Comparison of ENCODE assay signal across 29 mouse cellular contexts in the genomic region with DNA sequence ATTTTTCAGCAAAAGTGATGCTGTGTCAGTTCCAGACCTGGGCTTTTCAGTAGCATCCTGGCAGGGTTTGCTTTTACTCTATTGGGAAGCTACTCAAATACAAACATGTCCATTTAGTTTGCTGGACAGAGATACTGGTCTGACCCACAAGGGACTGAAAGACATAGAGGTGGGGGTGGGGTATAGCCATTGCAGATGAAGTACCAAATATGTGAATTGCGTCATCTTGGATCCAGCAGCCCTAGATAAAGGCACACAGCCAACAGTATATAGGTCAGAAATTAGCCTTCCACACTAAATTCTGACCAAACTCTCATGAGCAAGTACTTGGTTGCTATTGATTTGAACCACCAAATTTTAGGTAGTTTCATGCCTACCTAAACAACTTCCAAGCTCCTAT. TPM values are rescaled to one million over a fixed set of nuclear protein-coding genes. Genes with fewer than 3 reads are reported as not detected.
A peak's percentile ranks its signal among the peaks of the same experiment; 100 is the strongest.
DNase-seq lines count a peak whose midpoint lies in the region; ATAC-seq and TF ChIP-seq lines count a peak whose summit lies in the region.
"Had no signal": no experiment of that assay in that cellular context is flagged by ENCODE, and none has a peak within 500 bp of the region (broad histone marks: within the 10 kb centered on the region; RNA-seq: fewer than 3 reads in every experiment).

No protein-coding gene starts in this region.

- DNase-seq in lung, embryonic 14.5 days, result peak; percentile 33
- DNase-seq in lung, postnatal 10 days, result no peak
- peak; percentile 37 for DNase-seq in lung, postnatal 0 days (ENCODE audit: low spot score)
- DNase-seq in lung, postnatal 25 days (ENCODE audit: low spot score), result no peak
- DNase-seq in NIH3T3 (ENCODE audit: low read depth), result peak; percentile 3
- no peak for DNase-seq in layer of hippocampus, adult 8-10 months (ENCODE audit: low spot score in 2 of 2)
- DNase-seq: adrenal gland, adult 8-10 months; adrenal gland, postnatal 14 days; adrenal gland, postnatal 36 days; B cell, adult 2 months; cerebellum, adult 11-12 months; cerebellum, adult 2 months; cerebellum, adult 9-10 months; cerebellum, postnatal 10 days; cerebellum, postnatal 25 days; embryo, embryonic 11 days had no signal

- H3K27ac ChIP-seq in lung, embryonic 14.5 days (ENCODE audit: low read depth), result no peak overlapping the region
- H3K27ac ChIP-seq in lung, postnatal 0 days (ENCODE audit: low read length), result no peak overlapping the region
- H3K27ac ChIP-seq in hindbrain, embryonic 16.5 days (ENCODE audit: low read depth, low read length), result no peak overlapping the region
- H3K27ac ChIP-seq: embryonic facial prominence, embryonic 13.5 days; embryonic facial prominence, embryonic 15.5 days; forebrain, embryonic 10.5 days; forebrain, embryonic 12.5 days had no signal

- no peak for TF ChIP-seq EP300 in lung, postnatal 0 days (IDR thresholded peaks at IDR 0.05)

- H3K36me3 ChIP-seq in lung, embryonic 14.5 days (ENCODE audit: insufficient read depth), result no peaks in the 10 kb centered on the region
- H3K36me3 ChIP-seq in lung, postnatal 0 days (ENCODE audit: insufficient read depth, low read length), result no peaks in the 10 kb centered on the region
- H3K36me3 ChIP-seq in myocyte (ENCODE audit: control insufficient read depth, insufficient read depth), result no peaks in the 10 kb centered on the region
- H3K36me3 ChIP-seq in hindbrain, embryonic 16.5 days (ENCODE audit: control insufficient read depth, insufficient read depth, low read length), result no peaks in the 10 kb centered on the region
- H3K36me3 ChIP-seq: embryonic facial prominence, embryonic 13.5 days; embryonic facial prominence, embryonic 15.5 days; forebrain, embryonic 10.5 days; forebrain, embryonic 12.5 days; G1E had no signal

- no peaks in the 10 kb centered on the region for H3K27me3 ChIP-seq in lung, embryonic 14.5 days (ENCODE audit: insufficient read depth, low read length)
- no peaks in the 10 kb centered on the region for H3K27me3 ChIP-seq in lung, postnatal 0 days (replicated peaks; ENCODE audit: insufficient read depth, low read length)
- no peaks in the 10 kb centered on the region for H3K27me3 ChIP-seq in myocyte (ENCODE audit: control insufficient read depth, insufficient read depth, insufficient read length)
- no peaks in the 10 kb centered on the region for H3K27me3 ChIP-seq in hindbrain, embryonic 16.5 days (replicated peaks; ENCODE audit: control insufficient read depth, insufficient read depth, low read length)
- H3K27me3 ChIP-seq: CH12.LX; embryonic facial prominence, embryonic 13.5 days; embryonic facial prominence, embryonic 15.5 days; forebrain, embryonic 12.5 days had no signal

- H3K9ac ChIP-seq in lung, embryonic 14.5 days, result no peak overlapping the region
- H3K9ac ChIP-seq in lung, postnatal 0 days (replicated peaks; ENCODE audit: low read depth), result no peak overlapping the region
- H3K9ac ChIP-seq in hindbrain, embryonic 16.5 days (ENCODE audit: low read depth, low read length), result no peak overlapping the region
- H3K9ac ChIP-seq: embryonic facial prominence, embryonic 13.5 days; embryonic facial prominence, embryonic 15.5 days; forebrain, embryonic 12.5 days had no signal

- WGBS in lung, embryonic 14.5 days, result 69% methylated on average over 1 of the region's 1 CpGs
- WGBS in lung, postnatal 0 days, result 71% methylated on average over 1 of the region's 1 CpGs
- WGBS in hindbrain, embryonic 16.5 days, result 84% methylated on average over 1 of the region's 1 CpGs

- H3K79me2 ChIP-seq in myocyte (ENCODE audit: control insufficient read depth, insufficient read depth), result no peaks in the 10 kb centered on the region

- no peaks in the 10 kb centered on the region for H3K9me3 ChIP-seq in lung, embryonic 14.5 days (ENCODE audit: low read depth, low read length)
- H3K9me3 ChIP-seq in lung, postnatal 0 days (ENCODE audit: low read length), result no peaks in the 10 kb centered on the region
- no peaks in the 10 kb centered on the region for H3K9me3 ChIP-seq in hindbrain, embryonic 16.5 days (ENCODE audit: control insufficient read depth, low read length)
- H3K9me3 ChIP-seq: embryonic facial prominence, embryonic 13.5 days; embryonic facial prominence, embryonic 15.5 days; forebrain, embryonic 10.5 days; forebrain, embryonic 12.5 days; G1E had no signal

- no peaks in the 10 kb centered on the region for H3K4me1 ChIP-seq in lung, embryonic 14.5 days (ENCODE audit: insufficient read depth)
- H3K4me1 ChIP-seq in lung, postnatal 0 days (ENCODE audit: insufficient read depth, low read depth, low read length), result no peaks in the 10 kb centered on the region
- H3K4me1 ChIP-seq in hindbrain, embryonic 16.5 days (ENCODE audit: control insufficient read depth, insufficient read depth, low read depth, low read length), result no peaks in the 10 kb centered on the region
- H3K4me1 ChIP-seq: embryonic facial prominence, embryonic 15.5 days; forebrain, embryonic 10.5 days; forebrain, embryonic 12.5 days had no signal

- H3ac ChIP-seq in myocyte (ENCODE audit: control insufficient read depth, insufficient read length), result no peak overlapping the region

- H3K4me2 ChIP-seq in lung, embryonic 14.5 days, result no peak overlapping the region
- H3K4me2 ChIP-seq in lung, postnatal 0 days (replicated peaks; ENCODE audit: low read depth, low read length), result no peak overlapping the region
- no peak overlapping the region for H3K4me2 ChIP-seq in myocyte (ENCODE audit: low read depth)
- no peak overlapping the region for H3K4me2 ChIP-seq in hindbrain, embryonic 16.5 days (ENCODE audit: low read length)
- H3K4me2 ChIP-seq: embryonic facial prominence, embryonic 13.5 days; embryonic facial prominence, embryonic 15.5 days; forebrain, embryonic 12.5 days had no signal

- no peak for ATAC-seq in lung, embryonic 14.5 days (ENCODE audit: insufficient read depth)
- ATAC-seq in lung, postnatal 0 days, result no peak
- ATAC-seq in hindbrain, embryonic 16.5 days, result no peak
- ATAC-seq: CD4-positive, CD25-positive, alpha-beta regulatory T cell, adult 4 months; forebrain, embryonic 14.5 days; forebrain, embryonic 16.5 days had no signal

- no peak overlapping the region for H3K4me3 ChIP-seq in lung, embryonic 14.5 days (ENCODE audit: low read depth, low read length)
- no peak overlapping the region for H3K4me3 ChIP-seq in lung, postnatal 0 days (ENCODE audit: low read depth, low read length)
- no peak overlapping the region for H3K4me3 ChIP-seq in myocyte
- H3K4me3 ChIP-seq in hindbrain, embryonic 16.5 days (ENCODE audit: low read length), result no peak overlapping the region
- H3K4me3 ChIP-seq: embryonic facial prominence, embryonic 13.5 days; embryonic facial prominence, embryonic 15.5 days; erythroblast, embryonic 14.5 days; forebrain, embryonic 10.5 days; forebrain, embryonic 12.5 days had no signal

- TF ChIP-seq POLR2A in myocyte (IDR thresholded peaks at IDR 0.05; ENCODE audit: insufficient read length, low read depth), result no peak

- no peak for TF ChIP-seq CTCF in lung, embryonic 14.5 days (IDR thresholded peaks at IDR 0.05; ENCODE audit: low read depth)
- no peak for TF ChIP-seq CTCF in lung, postnatal 0 days (IDR thresholded peaks at IDR 0.05)

TF ChIP-seq in myocyte, 11 proteins besides CTCF, POLR2A, EP300 and RAD21:
- TF ChIP-seq REST (IDR thresholded peaks at IDR 0.05; ENCODE audit: insufficient read depth, insufficient read length) (no peak), CEBPB (IDR thresholded peaks at IDR 0.05; ENCODE audit: insufficient read depth, poor library complexity, severe bottlenecking) (0 out of 2 replicates have a peak, but pooled peaks have one; percentile 29)

RNA-seq across cellular contexts. Expression of gene Srpx, which starts 14.8 kb away (rescaled TPM):
- 17.4 and 19.3 TPM in 2 replicates for polyA plus RNA-seq in lung, embryonic 14.5 days (2014; fragmentation: Nextera tagmentation; extraction: Ambion mirVana)
- polyA plus RNA-seq in lung, postnatal 0 days (2015; fragmentation: Nextera tagmentation; extraction: Ambion mirVana), result 12.5 and 13.9 TPM in 2 replicates
- polyA plus RNA-seq in myocyte (2012; fragmentation: generic; extraction: Trizol), result 0.06 TPM
- 3.9 and 4.9 TPM in 2 replicates for polyA plus RNA-seq in hindbrain, embryonic 16.5 days (2015; fragmentation: Nextera tagmentation; extraction: Ambion mirVana)
- under 1 TPM in 3 of 4 experiments, not detected in 1; 0.35 to 0.70 (median 0.64) TPM for total RNA-seq in layer of hippocampus, adult 8-10 months (2022)
- total RNA-seq: CH12.LX; common myeloid progenitor, adult 5-6 weeks; G1E had no signal
- polyA plus RNA-seq: CD4-positive, CD25-positive, alpha-beta regulatory T cell, adult 4 months; erythroblast, embryonic 14.5 days; G1E had no signal

Comparison
In these comparisons a context has a peak if more than half of its experiments do, and no peak if none do; other contexts are left out.
1. DNase-seq: peak in lung, embryonic 14.5 days (single experiment), lung, postnatal 0 days (single experiment) and NIH3T3 (single experiment); none in lung, postnatal 10 days (single experiment), lung, postnatal 25 days (single experiment) and layer of hippocampus, adult 8-10 months (0 of 2).